Mouse (Mus musculus) embryo, embryonic 10 days (tissue): ENCODE results near the gene Oca2.

ENCODE experiments used
- DNase-seq: peaks from one replicate; pipeline ENCODE4 v3.0.0-alpha.2; 2015; ENCODE audit warnings: low spot score

Gene Oca2

DNA sequence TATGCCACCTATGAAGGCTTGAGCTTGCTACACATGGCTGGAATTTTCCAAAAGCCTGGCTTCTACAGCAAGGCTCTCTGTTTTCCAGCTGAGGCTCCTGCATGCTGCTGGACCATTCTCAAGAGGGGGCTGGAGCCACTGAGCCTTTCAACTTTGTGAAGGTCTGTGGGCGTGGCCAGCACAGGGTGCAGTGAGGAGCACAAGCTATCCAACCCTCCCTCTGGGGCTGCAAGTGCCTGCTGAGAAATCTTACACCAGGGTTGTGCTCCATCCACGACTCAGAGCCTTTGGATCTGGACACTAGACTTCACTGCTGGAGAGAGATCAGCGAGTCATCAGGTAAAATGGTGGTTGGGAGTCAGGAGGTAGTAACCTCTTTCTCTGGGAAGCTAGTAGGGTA, at the start of gene Oca2:
TSS of gene Oca2 (plus strand) at position 218 of the 400 bp plus-strand sequence.
- DNase-seq: peak; percentile 16

DNA sequence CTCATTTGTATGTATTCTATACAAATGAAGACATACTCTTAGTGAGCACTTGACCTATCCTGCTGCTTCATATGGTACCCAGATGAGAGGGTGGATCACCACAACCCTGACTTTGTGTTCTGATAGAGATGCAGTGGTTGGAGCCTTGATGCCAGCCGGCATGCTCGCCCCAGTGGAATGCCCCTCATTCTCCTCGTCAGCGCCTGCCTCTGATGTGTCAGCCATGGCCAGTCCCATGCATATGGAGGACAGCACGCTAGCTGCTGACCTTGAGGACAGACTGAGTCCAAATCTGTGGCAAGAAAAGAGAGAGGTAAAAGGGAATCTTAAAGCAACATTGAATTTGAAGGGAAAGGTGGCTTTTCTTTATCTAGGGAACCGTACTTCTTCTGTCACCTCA, 48.5 kb upstream of the Oca2 start:
- no peak for DNase-seq

DNA sequence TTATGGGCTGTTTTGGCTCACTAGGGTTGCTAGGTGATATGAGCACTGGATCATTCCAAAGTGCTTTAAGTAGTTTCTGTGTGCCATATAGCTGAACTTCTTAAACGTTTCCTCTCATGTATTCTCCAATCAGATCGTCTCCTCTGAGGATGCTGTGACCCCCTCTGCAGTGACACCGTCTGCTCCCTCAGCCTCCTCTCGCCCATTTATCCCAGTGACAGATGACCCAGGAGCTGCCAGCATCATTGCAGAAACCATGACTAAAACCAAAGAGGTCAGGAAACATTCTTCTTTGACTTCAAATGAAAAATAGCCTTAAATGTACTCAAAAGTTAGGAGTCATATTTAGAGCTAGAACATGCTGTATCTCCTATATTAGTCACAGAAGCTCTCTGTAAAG, 47.9 kb upstream of the Oca2 start:
- DNase-seq: no peak

DNA sequence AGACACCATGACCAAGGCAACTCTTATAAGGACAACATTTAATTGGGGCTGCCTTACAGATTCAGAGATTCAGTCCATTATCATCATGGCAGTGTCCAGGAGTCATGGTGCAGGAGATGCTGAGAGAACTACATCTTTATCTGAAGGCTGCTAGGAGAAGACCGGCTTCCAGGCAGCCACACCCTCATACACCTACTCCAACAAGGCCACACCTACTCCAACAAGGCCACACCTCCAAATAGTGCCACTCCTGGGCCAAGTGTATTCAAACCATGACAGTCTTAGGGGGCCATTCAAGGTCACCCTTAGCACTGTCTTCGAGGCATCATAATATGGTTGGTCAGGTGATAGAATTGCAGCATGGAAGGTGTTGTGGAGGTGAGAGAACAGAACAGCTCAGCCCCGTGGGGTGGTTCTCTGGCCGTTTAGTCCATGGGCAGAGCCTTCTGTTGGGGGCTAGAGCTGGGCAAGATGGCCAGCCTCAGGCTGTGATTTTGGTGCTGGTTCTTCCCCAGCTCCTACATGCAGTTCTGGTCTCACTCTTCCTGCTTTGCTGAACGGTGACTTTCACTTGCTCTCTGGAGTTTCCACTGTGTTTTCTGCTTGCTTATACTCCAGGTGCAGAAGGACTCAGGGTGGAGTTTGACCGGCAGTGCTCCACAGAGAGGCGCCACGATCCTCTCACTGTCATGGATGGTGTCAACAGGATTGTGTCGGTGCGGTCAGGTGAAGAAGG, 37.9 kb upstream of the Oca2 start:
- DNase-seq: no peak

DNA sequence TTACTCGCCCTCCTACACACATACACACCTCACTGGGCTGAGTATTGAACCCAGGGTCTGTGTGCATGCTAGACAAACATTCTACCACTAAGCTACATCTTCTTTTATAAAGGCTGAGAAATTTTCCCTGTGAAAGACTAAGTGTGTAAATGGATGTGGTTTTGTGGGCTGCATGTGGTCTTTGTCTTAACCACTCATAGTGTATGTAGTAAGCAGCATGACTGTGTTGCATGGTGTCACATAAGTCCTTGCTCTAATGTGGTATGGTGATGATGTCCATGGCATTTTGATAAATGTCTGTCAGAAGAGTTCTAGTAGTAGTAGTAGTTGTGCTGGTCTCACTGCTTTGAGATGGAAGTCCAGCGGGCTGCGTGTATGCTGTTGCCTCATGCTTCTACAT, 36.7 kb upstream of the Oca2 start:
- DNase-seq: no peak

DNA sequence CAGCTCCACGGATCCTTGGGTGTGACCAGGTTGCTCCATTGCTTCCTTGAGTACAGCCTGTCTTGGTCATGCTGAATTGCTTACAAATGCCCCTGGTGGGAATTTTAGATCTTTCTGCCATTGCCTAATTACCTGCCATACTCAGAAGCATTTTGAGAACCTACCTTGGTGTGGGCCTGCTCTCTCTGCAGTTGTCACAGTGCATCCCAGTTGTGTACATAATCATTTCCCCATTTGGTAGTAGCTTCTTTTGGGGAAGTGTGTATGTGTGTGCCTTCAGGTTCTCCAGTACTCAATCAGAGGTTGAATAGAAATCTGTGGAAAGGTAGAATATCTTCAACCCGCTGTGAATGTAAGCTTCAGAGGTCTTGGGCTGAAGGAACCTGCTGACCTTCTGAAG, 36.3 kb upstream of the Oca2 start:
- no peak for DNase-seq

DNA sequence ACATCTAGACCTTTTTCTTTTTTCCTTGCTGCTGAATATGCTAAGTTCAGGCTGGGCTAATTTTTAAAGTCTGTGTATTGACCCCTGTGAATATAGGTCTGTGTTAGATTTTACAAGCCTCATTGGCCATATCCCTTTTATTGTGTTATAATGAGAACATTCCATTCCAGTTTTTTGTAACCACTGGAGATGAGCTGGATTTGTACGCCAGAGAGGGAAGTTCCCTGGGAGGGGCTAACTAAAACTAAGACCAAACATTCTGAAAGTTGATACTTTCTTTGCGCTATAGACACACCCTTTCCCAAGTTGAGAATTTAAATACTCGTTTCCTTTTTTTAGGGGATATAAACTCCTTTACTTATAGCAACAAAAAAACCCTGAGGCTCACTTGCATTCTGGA, 34.7 kb upstream of the Oca2 start:
- DNase-seq: no peak

DNA sequence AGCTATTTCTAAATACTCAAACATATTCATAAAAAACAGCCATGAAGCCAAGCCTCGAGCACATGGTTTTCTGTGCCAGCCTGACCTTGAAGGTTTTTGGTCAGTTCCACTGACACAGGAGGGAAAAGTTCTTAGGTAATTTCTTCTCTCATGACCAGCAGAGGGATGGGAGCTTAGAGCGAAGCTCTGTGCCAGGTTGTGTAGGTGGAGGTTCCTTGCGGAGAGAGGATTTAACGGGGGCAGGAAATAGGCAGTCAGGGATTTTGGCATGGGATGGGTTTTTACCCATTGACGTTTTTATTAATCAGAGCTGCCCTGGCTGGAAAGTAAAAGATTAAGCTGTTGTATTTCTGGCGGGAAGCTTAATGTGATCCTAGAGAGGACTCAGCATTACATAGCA, 18.7 kb upstream of the Oca2 start:
- DNase-seq: no peak

DNA sequence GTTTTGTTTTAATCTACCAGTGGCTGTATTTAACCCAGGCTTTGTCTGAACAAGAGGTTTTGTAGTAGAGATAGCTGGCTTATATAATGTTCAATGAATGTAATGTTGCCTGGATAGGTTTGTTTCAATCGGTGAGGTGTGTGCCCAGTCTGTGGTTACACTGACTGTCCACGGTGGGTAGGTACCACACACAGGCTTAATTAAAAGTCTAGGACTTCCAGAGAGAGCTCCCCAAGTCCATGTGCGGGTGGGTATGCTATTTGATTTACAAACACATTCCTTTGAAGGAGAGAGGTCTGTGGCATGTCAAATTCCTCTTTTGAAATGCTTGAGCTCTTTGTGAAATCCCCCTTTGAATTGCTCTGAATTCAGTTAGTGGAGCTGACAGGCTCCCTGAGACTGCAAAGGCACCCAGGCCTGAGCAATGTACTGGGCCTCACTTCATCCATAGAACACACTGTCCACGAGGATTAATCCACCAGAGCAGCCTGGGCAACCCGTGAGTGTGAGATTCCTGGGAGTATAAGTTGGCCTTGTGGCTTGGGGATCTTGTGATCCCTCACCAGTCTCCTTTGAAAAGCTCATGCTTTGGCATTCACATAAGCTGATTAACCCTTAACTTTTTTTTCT, 3.7 kb upstream of the Oca2 start:
- DNase-seq: peak; percentile 7

DNA sequence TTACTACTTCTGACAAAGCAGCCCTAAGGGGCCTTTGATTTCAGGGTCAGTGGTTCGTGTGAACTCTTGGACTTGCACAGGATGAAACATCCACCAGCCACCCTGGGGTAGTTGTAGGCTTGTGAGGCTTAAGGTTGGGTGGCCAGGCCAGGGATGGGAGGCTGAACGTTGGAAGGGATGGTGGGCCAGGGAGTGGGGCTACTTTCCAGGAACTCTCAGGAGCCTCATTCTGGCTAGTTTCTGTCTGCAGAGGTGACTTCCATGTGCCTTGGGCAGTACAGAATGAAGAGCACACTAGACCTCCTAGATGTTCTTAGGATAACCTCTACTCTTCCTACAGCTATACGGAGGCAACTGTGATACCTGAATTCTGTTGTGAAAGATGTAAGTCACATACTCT, 2.9 kb upstream of the Oca2 start:
- no peak for DNase-seq

DNA sequence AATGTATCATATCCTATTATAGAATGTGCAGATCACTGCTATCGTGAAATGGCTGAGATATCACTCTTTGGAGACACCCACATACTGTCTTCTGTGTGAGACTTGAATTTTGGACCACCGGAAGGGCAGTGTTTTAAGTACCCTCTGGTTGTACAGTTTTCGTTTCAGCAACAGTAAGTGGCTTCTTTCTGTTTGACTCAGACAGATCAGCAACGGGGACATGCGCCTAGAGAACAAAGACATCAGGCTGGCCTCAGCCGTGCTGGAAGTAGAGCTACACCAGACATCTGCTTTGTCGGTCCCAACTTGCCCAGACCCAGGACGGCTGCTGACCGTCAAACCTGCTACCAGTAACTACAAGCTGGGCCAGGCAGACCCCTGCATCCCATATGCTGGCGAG, 15.0 kb downstream of the Oca2 start:
- no peak for DNase-seq

DNA sequence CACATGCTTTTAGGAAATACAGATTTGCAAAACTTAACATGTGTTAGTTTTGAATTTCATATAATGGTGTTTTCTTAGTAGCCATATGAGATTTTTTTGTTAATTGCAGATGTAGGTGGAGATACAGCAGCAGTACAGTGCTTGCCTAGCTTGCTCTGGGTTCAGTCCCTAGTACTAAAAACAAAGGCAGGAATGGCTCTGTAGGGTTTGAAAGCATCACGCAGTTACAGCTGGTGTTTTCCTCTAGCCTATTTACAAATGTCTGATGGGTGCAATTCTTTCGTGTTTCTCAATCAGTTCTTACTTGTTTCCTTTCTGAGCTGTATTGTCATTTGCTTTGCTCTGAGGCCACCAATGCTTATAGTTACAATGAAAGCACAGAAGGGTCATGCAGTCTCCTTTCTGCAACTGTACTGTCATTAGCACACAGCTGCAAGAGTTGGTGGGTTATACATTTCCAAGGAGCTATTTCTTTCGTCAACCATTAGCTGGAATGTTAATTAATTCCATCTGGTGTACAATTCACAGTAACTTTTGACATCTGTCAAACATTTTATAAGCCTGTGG, 18.4 kb downstream of the Oca2 start:
- DNase-seq: no peak

DNA sequence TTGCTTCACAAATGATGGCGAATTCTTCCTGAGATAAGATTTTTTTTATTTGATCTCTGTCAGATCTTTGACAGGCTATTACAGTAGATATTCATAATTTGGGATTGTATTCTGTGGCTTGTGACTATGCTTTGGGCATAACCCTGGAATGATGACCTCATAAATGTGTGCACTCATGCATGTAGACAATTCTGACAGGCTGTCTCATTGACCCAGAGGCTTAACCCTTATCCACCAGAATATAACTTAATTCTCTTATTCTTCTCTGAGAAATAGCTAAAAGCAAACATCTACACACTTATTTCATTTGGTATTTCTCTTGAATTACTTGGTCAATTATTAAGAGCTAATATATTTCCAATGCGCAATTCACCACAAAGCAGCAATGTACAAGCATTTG, 37.9 kb downstream of the Oca2 start:
- no peak for DNase-seq

DNA sequence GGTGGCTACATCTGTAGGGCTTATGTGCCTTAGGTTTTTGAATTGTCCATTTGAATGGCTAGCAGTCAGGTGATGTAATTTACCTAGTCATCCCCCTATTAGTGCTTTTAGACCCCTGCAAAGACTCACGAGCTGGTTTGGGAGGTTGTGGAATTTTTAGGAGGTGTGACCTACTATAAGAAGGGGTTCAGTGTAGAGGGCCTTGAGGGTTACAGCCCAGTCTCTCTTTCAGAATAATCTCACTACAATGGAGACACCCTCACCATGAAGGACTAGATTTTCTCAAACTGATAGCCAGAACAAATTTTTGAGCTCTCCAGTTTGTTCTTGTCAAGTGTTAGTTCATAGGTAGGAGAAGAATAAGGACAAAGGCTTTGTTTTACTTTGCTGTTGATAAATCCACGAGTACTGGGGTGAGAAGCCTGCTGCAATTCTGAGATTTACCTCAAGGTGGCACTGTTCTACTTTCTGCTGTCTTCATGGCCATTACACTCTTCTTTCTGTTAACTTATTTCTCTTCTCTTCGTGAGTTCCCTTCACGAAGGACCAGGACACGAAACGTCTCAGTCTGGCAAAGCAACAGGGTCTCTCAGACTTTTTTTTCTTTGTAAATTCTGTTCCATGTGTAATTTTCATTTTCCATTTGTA, 52.0 kb downstream of the Oca2 start:
- peak; percentile 73 for DNase-seq

DNA sequence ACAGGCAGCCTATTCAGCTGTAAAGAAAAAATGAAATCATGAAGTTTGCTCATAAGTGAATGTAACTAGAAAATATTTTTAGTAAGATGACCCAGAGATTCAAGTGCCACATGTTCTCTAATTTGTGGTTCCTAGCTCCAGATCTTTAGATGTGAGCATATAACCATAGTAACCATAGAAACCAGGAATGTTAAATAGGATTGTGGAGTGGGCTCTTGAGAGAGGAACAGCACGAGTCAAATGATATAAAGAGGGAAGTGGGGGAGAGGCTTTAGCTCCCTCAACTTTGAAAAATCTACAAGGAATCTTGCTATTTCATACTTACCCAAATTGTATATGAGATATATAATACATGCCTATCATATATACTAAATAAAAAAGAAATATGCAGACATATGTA, 64.8 kb downstream of the Oca2 start:
- no peak for DNase-seq

DNA sequence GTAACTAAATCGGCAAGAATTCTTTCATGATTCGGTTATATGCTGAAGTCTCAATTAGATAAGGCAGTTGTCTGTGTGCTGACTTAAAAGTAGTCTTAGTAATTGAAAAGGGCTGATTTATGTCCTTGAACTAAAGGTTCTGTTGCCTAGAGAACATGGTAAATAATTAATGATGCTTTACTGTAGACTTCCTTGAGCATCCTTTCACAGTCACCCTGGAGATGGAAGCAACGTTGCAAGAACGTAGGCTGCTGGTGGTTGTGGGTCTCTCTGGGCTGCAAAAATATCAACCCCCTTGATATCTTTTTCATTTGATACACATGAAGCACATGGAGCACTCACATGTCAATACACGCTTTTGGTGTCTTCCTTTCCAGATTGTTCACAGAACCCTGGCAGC, 74.8 kb downstream of the Oca2 start:
- DNase-seq: no peak

DNA sequence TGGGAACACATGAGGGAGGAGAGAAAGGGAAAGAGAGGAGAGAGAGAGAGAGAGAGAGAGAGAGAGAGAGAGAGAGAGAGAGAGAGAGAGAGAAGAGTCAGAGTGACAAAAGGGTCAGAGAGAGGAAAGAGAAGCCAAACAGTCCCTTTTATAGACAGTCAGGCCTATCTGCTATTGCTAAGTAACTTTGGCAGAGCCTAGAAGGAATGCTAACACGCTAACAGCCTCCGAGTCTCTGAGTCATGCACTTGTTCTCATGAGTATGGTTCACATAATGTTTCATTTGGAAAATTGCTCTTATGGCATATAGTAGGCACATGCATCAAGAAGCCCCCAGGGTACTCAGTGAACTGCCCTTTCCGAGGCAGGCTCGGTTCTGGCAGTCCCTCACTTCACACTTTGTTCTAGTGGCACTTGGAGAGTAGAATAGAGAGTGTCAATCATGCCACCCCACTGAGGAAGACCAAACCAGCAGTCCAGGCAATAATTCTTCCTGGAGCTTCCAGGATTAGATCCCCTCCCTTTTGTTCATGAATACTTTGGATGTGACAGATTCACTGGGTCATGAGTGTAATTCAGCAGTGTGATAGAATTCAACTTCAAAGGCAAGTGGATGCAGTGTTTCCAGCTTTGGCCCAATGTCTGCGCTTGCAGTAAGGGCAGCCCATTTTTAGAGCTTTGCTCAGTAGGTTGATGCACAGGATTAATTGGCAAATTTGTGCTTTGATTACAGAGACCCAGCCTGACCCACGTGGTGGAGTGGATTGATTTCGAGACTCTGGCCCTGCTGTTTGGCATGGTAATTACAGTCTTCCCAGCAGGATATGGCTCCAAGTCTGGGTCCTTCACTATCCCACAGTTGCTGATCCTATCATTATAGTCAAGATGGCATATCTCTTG, 76.3 kb downstream of the Oca2 start:
- no peak for DNase-seq

DNA sequence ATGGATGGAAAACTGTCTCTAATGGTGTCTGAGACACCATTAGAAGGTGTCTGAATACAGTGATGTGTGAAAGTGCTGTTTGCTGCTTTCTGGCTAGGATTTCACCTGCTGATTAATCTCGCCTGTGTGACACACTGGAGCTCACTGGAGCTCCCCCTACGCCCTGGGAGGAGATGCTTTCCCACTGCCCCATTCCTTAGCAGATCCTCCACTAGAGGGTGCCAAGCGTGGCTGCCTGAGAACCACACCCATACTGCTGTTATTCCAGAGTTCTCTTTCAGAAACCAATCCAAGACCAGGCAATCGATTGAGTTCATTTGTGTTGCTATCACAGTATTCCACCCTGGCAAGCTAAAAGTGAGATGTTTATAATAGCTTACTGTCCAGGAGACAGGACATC, 88.2 kb downstream of the Oca2 start:
- peak; percentile 50 for DNase-seq

DNA sequence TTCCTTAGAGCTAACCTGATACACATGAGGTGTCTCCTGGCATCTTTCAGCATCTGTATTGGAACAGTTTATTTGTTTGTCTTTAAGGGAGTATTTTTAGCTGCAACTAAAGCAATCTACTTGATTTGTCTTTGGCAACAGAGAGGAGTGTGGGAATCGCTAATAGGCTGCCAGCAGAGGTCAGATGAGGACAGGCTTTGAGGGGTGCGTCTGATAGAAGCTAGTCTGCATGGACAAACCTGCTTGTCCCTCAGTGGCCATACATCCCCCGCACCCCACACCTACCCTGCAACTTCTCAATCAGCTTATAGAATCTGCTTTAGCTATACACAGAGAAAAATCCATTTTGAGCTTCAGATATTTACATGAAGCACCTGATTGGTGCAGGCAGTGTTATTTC, 109.0 kb downstream of the Oca2 start:
- peak; percentile 6 for DNase-seq

DNA sequence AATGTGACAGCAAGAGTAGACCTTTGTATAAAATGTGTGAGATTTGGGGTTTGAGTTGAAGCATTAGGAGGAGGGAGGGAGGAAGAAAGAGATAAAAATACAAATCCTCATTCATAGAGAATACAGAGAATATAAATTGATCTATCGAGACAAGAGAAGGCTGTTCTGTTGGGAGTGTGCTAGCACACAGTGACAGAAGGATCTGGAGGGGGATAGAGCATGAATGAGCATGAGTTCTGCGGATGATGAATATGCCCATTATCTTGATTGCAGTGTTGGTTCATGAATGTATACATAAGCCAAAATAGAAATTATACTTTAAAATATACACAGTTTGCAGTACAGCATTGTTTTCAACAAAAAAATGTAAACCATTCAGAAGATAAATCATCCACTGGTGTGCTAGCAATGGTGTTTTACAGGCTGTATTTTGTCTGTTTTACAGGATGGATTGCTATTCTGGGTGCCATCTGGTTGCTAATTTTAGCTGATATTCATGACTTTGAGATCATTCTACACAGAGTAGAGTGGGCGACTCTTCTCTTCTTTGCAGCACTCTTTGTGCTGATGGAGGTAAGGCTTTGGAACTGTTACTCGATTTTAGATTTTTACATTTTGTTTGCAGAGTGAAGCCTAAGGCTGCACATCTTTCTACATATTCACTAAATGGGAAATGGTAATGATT, 117.2 kb downstream of the Oca2 start:
- no peak for DNase-seq

DNA sequence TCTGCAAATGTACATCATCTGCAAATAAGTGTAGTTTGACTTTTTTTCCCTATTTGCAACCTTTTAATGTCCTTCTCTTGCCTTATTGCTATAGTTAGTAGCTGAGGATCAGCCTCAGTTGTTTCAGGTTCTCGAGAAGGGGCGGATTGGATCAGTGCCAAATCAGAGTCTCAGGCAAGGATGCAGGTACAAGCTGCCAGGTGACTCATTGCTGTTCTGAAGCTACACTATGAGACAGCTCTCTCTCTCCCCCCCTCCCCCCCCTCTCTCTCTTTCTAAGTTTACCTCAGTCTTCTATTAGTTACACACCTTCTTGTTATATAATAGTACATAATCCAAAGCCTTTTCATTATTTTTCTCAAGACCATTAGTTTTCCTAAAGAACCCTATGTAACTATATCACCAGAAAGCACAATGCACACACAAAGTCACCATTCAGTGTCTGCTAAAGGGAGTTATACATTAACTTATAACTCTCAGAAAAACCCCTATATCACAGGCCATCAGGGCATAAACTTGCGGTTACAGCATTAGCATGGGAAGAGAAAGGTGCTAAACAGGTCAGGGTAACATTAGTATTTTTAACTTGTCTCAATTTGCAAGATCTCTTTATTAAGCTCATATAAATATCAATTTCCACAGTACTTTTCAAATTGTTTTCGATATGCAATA, 142.3 kb downstream of the Oca2 start:
- no peak for DNase-seq
